Mouse (Mus musculus) left cerebral cortex, adult 2 months (tissue): ENCODE data around the gene Pawr. TPM values are rescaled to one million over a fixed set of nuclear protein-coding genes. Genes with fewer than 3 reads are reported as not detected.

ENCODE experiments used
- DNase-seq, 2 experiments: peaks; one replicate each; pipeline ENCODE4 v3.0.0; 2021 to 2022; ENCODE audit warnings: low spot score in 2 of 2, mixed read lengths in 1 of 2; ENCODE audit errors: extremely low spot score in 1 of 2
- H3K27ac ChIP-seq: fragments of 200-600 bp; 2 replicates; pipeline ENCODE4 v1.8.1; 2022
- H3K4me3 ChIP-seq: fragments of 200-600 bp; 2 replicates; pipeline ENCODE4 v1.8.1; 2022
- CTCF ChIP-seq: fragments of 200-600 bp; IDR thresholded peaks from 2 replicates; pipeline ENCODE4 v1.8.1; 2022; ENCODE audit warnings: antibody characterized with exemption, mild to moderate bottlenecking, moderate library complexity
- intact Hi-C: fragments of 180-260 bp; cut with DNase I; formaldehyde crosslinking; loops from one replicate; pipeline ENCODE4 v1.15.1; 2025
- total RNA-seq, 2 experiments: library from RNA; stranded (reverse); gene quantifications; 2 replicates each; pipeline ENCODE4 v1.2.3; 2021

The Pawr gene
- total RNA-seq, 2 experiments from 2014 or later, result 2.7 to 3.9 TPM

DNA sequence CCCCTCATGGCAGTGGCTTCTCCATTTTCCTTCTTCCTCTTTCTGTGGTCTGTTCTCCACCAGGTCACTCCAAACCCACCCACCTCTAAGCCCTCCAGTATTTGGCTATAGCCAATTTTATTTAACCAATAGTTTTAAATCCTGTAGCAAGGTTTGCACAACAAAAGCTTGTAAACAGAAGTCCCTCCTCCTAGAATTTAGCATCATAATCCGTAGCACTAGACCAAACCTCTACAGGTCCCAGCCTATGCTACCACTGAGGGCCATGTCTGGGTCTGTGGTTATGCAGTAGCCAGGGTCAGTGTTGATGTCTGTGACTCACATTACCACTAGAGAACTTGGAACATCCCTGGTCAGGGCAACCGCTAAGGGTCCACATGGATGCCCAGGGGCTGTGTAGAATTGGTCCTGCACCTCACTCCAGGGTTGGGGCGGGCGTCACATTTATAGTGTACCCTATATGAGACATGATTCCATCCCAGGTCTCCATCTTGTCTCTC lies 71.5 kb downstream of the Pawr start:
- intact Hi-C loops, result no loop called here
- no peak for DNase-seq
- Histone ChIP-seq H3K27ac (no peak overlapping the region), H3K4me3 (no peak overlapping the region)
- TF ChIP-seq CTCF, result no peak

DNA sequence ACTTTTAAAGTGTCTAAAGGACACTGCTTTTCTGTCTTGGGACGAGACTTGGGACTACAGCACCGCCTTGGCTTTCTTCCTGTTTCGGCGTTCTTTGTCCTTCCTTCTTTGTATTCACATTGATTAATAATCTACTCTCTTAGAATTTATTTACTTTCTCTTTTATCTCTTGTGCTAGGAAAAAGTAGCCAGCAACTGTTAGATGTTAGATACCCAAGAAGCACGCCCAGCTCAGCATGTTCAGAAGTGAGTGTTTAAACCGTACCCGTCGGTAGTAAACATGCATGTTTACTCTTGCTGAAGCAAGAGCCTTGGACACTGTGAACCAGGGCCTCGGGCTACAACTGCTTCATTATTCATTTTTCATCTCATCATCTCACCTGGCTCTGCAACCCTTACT lies 72.2 kb downstream of the Pawr start:
- intact Hi-C loops, result no loop called here
- no peak for TF ChIP-seq CTCF
- no peak overlapping the region for H3K4me3 ChIP-seq
- DNase-seq, result no peak
- no peak overlapping the region for H3K27ac ChIP-seq

DNA sequence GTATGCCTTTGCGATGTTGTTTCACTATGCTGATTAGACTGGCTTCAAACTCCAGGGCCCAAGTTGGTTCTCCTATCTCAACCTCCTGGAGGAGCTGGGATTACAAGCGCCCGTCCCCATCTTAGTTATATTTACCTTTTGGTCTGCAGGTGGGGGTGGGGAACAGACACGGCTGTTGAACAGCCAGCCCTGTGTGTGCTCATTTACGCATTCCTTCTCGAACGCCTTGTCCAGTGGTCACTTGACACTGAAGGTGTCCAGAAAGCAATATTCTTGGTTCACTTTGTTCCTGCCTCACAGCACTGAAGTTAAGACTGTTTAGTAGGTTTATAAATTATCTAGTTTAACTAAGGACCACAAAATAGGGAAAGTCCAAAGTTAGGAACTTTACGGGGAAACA lies 73.2 kb downstream of the Pawr start:
- Histone ChIP-seq H3K4me3 (no peak overlapping the region), H3K27ac (no peak overlapping the region)
- no peak for TF ChIP-seq CTCF
- intact Hi-C loops, result no loop called here
- no peak for DNase-seq

DNA sequence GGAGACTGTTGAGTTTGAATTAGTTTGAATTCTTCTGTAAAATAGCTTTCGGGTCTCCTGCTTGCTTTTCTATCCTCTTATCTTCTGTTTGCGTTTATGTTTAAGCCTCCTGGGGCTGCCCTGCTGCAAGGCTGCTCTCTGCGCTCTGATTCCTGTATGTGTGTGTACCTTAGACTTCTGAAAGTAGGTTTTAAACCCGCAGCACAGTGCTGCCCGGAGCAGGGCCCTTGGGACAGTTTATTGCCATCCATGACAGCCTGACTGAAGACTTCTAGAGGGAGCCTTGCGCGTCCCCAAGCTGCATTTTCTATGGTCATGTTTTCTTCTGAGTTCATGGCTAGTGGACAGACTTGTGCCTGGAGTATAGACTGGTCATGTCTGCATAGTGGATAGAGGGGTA lies 74.0 kb downstream of the Pawr start:
- intact Hi-C loops, result no loop called here
- TF ChIP-seq CTCF, result no peak

DNA sequence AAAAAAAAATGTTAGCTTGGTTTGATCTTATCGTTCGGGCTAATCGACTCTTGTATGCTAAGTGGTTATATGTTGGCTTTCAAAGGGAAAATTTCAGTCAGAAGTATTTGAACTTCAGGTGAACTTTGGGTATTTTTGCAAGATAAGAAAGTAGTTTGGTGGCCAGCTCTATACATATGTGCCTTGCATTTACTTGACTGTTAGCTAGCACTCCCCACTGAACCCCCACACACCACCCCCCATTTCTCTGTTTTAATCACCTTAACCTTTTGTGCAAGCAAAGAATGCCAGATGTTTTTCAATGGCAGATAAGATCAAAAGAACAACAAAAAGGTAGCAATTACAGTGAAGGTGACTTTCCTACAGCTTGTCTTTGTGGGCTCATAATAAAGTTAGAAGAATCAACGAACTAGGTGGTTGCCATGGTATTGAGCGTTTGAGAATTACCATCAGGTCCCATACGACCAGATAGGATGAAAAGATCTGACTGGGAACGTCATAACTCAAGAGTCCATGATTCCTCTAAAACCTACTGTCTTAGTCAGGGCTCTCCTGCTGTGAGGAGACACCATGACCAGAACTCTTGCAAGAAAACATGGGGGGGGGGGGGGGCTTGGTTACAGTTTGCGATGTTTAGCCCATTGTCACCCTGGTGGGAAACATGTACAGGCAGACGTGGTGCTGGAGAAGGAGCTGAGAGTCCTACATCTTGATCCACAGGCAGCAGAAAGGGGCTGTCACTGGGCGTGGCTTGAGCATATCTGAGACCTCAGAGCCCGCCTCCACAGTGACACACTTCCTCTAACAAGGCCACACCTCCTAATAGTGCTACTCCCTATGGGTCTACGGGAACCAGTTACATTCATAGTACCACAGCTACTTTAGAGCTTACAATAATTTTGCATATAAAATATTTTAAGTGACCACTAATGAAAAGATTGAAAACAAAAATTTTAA lies 75.2 kb downstream of the Pawr start:
- no peak for TF ChIP-seq CTCF
- Histone ChIP-seq H3K4me3 (no peak overlapping the region), H3K27ac (no peak overlapping the region)
- no peak for DNase-seq
- intact Hi-C loops, result no loop called here

More for the DNA sequence above, 74.0 kb downstream of the Pawr start:
- DNase-seq, result no peak
- Histone ChIP-seq H3K4me3 (no peak overlapping the region), H3K27ac (no peak overlapping the region)

DNA sequence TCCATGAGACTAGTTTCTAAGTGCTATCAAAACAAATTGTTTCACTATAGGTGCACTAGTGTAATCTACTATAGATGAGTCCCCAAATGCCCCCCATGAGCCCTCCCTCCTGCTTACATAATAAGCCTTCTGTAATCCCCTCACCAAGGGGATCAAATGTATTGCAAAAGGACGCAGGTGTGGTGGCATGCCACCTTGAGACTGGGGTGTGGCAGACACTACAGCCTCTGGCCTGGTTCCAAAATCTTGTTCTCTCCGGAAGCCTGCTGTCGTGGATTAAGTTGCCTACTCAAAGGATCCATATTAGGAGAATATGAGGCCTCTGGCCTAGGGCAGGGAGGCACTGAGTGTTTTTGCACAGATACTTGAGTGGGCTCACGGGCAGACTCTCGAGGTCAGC lies 76.1 kb downstream of the Pawr start:
- intact Hi-C loops, result no loop called here

DNA sequence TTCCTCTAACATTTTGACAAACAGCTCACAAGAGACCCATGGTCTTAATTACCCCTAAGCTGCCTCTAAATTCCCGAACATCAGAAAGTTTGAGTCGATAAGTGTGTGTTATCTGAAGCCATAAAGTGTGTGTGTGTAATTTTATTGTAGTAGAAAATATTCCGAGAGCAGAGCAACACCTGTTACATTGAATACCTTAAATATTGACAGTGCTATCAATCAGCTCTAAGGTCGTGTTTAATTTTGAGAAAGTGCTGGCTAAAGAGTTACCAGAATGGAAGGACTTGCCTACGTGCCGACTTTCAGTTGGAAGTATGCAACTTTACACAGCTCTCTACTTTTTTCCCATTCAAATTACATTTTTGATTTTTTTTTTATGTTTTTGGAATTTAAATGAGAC lies 76.5 kb downstream of the Pawr start:
- DNase-seq, result no peak
- no peak overlapping the region for H3K4me3 ChIP-seq
- no peak overlapping the region for H3K27ac ChIP-seq
- TF ChIP-seq CTCF, result no peak
- intact Hi-C loops, result no loop called here

More for the DNA sequence above, 76.1 kb downstream of the Pawr start:
- no peak for TF ChIP-seq CTCF
- DNase-seq, result no peak
- no peak overlapping the region for H3K27ac ChIP-seq
- H3K4me3 ChIP-seq, result no peak overlapping the region

DNA sequence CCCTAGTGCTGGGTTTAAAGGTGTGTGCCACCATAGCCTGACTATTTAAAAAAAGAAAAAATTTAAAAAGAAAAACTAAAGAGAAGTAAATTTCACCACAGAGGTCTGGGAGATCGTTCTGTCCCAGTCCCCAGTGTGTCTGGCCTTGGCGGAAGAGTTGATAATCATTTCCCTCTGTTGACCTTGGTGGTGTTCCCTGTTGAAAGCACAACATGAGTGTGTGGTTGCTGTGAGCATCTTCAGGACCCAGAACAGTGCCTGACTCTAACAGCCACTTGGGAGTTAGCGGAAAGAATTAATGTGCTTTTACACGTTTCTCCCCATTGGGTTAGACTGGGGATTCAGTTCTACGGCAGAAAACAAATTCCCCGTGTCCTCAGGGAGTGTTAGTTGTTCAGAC lies 77.1 kb downstream of the Pawr start:
- no peak overlapping the region for H3K4me3 ChIP-seq
- intact Hi-C loops, result no loop called here
- DNase-seq, result no peak
- H3K27ac ChIP-seq, result no peak overlapping the region
- TF ChIP-seq CTCF, result no peak

DNA sequence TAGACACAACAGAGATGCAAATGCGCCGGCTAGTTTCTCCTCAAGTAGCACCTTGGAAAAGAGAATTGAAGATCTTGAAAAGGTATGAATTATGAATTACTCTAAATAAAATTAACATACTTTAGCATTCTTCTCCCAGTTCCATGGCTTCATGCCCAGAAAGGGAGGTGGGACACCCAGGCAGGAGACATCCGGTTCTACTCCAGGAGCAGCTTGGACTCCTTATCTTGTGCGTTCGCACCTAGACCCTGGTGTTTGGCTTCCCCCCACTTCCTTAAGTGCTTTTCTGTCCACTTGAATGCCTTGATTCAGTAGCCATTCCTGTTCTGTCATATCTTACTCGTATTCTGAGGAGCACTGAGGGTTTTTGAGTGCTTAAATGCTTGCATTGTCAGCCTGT lies 77.6 kb downstream of the Pawr start:
- no peak overlapping the region for H3K27ac ChIP-seq
- no peak for DNase-seq
- no peak for TF ChIP-seq CTCF
- intact Hi-C loops, result no loop called here
- no peak overlapping the region for H3K4me3 ChIP-seq

DNA sequence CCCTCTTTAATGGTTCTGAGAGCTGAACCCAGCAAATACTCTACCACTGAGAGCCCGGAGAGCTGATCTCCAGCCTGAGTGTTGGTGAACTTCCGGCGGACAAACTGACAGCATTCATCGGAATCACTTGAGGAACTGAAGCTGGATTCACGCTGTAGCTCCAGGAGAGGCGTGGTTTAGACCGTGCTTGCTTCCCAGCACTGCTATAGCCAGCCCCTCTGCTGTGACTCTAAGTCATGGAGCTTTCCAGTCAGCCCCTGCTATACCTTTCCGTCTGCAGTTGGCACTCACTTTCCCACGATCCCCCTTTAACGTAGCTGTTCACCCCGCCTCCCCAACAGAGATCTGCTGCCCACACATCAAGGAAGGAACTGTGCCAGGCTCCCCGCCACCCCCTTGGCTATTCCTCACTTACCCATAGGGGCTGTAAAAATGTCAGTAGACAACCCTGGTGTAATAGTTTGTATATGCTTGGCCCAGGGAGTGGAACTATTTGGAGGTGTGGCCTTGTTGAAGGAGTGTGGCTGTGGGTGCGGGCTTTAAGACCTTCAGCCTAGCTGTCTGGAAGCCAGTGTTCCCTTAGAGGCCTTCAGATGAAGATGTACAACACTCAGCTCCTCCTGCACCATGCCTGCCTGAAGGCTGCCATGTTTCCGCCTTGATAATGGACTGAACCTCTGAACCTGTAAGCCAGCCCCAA lies 83.2 kb downstream of the Pawr start:
- DNase-seq, result no peak
- TF ChIP-seq CTCF, result no peak
- no peak overlapping the region for H3K4me3 ChIP-seq
- intact Hi-C loops, result no loop called here
- no peak overlapping the region for H3K27ac ChIP-seq

DNA sequence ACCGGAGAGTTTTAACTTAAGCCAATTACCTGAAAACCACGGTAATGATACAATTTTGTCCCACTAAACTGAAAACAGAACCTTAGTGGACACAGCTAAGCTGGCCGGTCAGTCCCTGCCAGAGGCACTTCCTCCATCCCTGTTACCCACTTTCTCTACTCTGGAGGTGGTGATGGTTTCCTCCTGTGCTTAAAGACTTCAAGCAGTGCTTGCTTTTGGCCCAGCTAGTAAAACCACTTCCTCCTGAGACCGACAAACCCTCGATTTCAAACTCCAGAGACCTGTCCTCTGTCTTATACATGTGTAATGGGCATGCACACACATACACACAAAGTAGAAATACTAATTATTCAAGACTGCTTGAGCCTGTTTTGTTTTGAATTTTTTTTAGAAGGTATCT lies 85.5 kb downstream of the Pawr start:
- Histone ChIP-seq H3K4me3 (no peak overlapping the region), H3K27ac (no peak overlapping the region)
- intact Hi-C loops, result no loop called here
- DNase-seq, result no peak
- TF ChIP-seq CTCF, result no peak

DNA sequence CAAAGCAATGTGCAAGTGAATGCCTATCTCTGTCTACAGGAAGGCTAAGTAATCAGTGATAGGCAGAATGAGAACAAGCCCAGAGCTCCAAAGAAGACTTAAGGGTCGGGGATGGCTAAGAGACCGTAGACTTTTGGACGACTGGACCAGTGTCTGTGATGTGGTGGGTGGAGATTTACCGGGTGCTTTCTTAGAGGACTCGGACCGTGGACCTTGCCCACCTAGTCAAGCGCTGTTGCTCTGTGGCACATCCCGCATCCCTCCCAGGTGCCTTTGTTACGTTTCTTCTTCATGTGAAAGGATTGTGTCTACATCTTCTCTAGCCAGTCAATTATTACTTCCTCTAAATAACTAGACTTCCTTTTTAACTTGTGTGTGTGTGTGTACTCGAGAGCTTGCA lies 98.6 kb downstream of the Pawr start:
- no peak overlapping the region for H3K27ac ChIP-seq
- H3K4me3 ChIP-seq, result no peak overlapping the region
- TF ChIP-seq CTCF, result no peak
- DNase-seq, result no peak
- intact Hi-C loops, result loop anchor here (10.0 kb wide), 1 partner anchor 626 kb away; no protein-coding TSS in a partner anchor
